Mouse (Mus musculus): ENCODE measurements around the gene Casp7. TPM values are rescaled to one million over a fixed set of nuclear protein-coding genes. Genes with fewer than 3 reads are reported as not detected.
"Not testable (repeated sequence)": the region's sequence is repeated elsewhere in the genome, so short reads cannot be mapped to it uniquely, and the experiment has no call there.

The Casp7 gene
- total RNA-seq, 2 experiments from 2014 or later: 2.1 to 2.3 TPM

- no peak for DNase-seq (ENCODE audit: low spot score in 2 of 2)
These were observed 15.5 kb upstream of the Casp7 start for GRCm38 (mm10) chr19:56381407-56381806.

GRCm38 (mm10) chr19:56385546-56385945 is 11.4 kb upstream of the Casp7 start:
- no peak for DNase-seq (ENCODE audit: low spot score in 2 of 2)

GRCm38 (mm10) chr19:56386095-56386494 is 10.8 kb upstream of the Casp7 start:
- DNase-seq (ENCODE audit: low spot score in 2 of 2): no peak

- no peak for DNase-seq (ENCODE audit: low spot score in 2 of 2)
These were observed 9.1 kb upstream of the Casp7 start for GRCm38 (mm10) chr19:56387726-56388302.

- no peak for DNase-seq (ENCODE audit: low spot score in 2 of 2)
These were observed 7.8 kb upstream of the Casp7 start for GRCm38 (mm10) chr19:56389176-56389575.

- DNase-seq (ENCODE audit: low spot score in 2 of 2): no peak
These were observed 7.0 kb upstream of the Casp7 start, which contains the start of gene Nrap for GRCm38 (mm10) chr19:56389879-56390278. Gene Nrap, minus strand, starts transcription at chr19:56390037.

- no peak for DNase-seq (ENCODE audit: low spot score in 2 of 2)
These were observed 5.5 kb upstream of the Casp7 start for GRCm38 (mm10) chr19:56391307-56392046.

- DNase-seq (ENCODE audit: low spot score in 2 of 2): no peak
These were observed 3.5 kb upstream of the Casp7 start for GRCm38 (mm10) chr19:56393311-56393866.

GRCm38 (mm10) chr19:56395183-56395935 is 1.6 kb upstream of the Casp7 start:
- no peak for DNase-seq (ENCODE audit: low spot score in 2 of 2)

GRCm38 (mm10) chr19:56396227-56396626 is 702 bp upstream of the Casp7 start:
- DNase-seq (ENCODE audit: low spot score in 2 of 2): no peak

- DNase-seq (ENCODE audit: low spot score in 2 of 2): no peak
These were observed 966 bp downstream of the Casp7 start for GRCm38 (mm10) chr19:56397663-56398527.

GRCm38 (mm10) chr19:56398528-56398795 is 1.5 kb downstream of the Casp7 start:
- DNase-seq (ENCODE audit: low spot score in 2 of 2): no peak

GRCm38 (mm10) chr19:56400200-56400599 is 3.3 kb downstream of the Casp7 start:
- no peak for DNase-seq (ENCODE audit: low spot score in 2 of 2)

GRCm38 (mm10) chr19:56401864-56402263 is 4.9 kb downstream of the Casp7 start:
- no peak for DNase-seq (ENCODE audit: low spot score in 2 of 2)

- DNase-seq (ENCODE audit: low spot score in 2 of 2): no peak
These were observed 8.9 kb downstream of the Casp7 start for GRCm38 (mm10) chr19:56405824-56406223.

- no peak for DNase-seq (ENCODE audit: low spot score in 2 of 2)
These were observed 9.7 kb downstream of the Casp7 start for GRCm38 (mm10) chr19:56406581-56406980.

GRCm38 (mm10) chr19:56409884-56410283 is 13.0 kb downstream of the Casp7 start:
- DNase-seq (ENCODE audit: low spot score in 2 of 2): not testable (repeated sequence)

GRCm38 (mm10) chr19:56418404-56418803 is 21.5 kb downstream of the Casp7 start:
- no peak for DNase-seq (ENCODE audit: low spot score in 2 of 2)

GRCm38 (mm10) chr19:56419452-56419851 is 22.5 kb downstream of the Casp7 start:
- no peak for DNase-seq (ENCODE audit: low spot score in 2 of 2)

GRCm38 (mm10) chr19:56420345-56420744 is 23.4 kb downstream of the Casp7 start:
- DNase-seq (ENCODE audit: low spot score in 2 of 2): no peak
